Mouse (Mus musculus) MEL (cell line): ENCODE results near the gene Krtap4-9.

Experiments
- CTCF ChIP-seq, 3 experiments: IDR thresholded peaks in 2 of 3; conservative IDR thresholded peaks in 1 of 3; 2 replicates each; pipeline ENCODE4 v1.5.1; 2011 to 2012; ENCODE audit warnings: low read length in 3 of 3, low read depth in 2 of 3, mild to moderate bottlenecking in 2 of 3, improper control_type of control experiment in 1 of 3, inconsistent platforms in 1 of 3, mixed read lengths in 1 of 3, moderate library complexity in 1 of 3; ENCODE audit not compliant: control insufficient read depth in 1 of 3, insufficient read depth in 1 of 3, poor library complexity in 1 of 3, severe bottlenecking in 1 of 3
- ELF1 ChIP-seq: IDR thresholded peaks from 2 replicates; pipeline ENCODE4 v1.6.1; 2014; ENCODE audit warnings: low read depth, mild to moderate bottlenecking, inconsistent platforms, low read length, improper control_type of control experiment, moderate library complexity
- EP300 ChIP-seq, 2 experiments: IDR thresholded peaks; 2 replicates each; pipeline ENCODE4 v1.6.1; 2011; ENCODE audit warnings: improper control_type of control experiment in 2 of 2, low read length in 2 of 2, low read depth in 1 of 2, mild to moderate bottlenecking in 1 of 2
- HCFC1 ChIP-seq: IDR thresholded peaks from 2 replicates; pipeline ENCODE4 v1.6.1; 2012; ENCODE audit warnings: low read depth, mild to moderate bottlenecking, inconsistent platforms, low read length, improper control_type of control experiment, moderate library complexity
- MEF2A ChIP-seq: IDR thresholded peaks from 2 replicates; pipeline ENCODE4 v1.6.1; 2014; ENCODE audit warnings: low read depth, mild to moderate bottlenecking, inconsistent platforms, low read length, improper control_type of control experiment; ENCODE audit not compliant: poor library complexity, insufficient replicate concordance, severe bottlenecking; ENCODE audit errors: extremely low read depth
- NRF1 ChIP-seq: IDR thresholded peaks from 2 replicates; pipeline ENCODE4 v1.6.1; 2014; ENCODE audit warnings: low read depth, mild to moderate bottlenecking, inconsistent platforms, low read length, improper control_type of control experiment, moderate library complexity; ENCODE audit not compliant: poor library complexity, insufficient read depth, severe bottlenecking
- POLR2A ChIP-seq, 2 experiments: IDR thresholded peaks; 2 replicates each; pipeline ENCODE4 v1.6.1; 2011 to 2012; ENCODE audit warnings: low read length in 2 of 2, mild to moderate bottlenecking in 2 of 2, control low read depth in 1 of 2, improper control_type of control experiment in 1 of 2, low read depth in 1 of 2, moderate library complexity in 1 of 2; ENCODE audit not compliant: control insufficient read depth in 1 of 2, insufficient read depth in 1 of 2, poor library complexity in 1 of 2
- TBP ChIP-seq: IDR thresholded peaks from 2 replicates; pipeline ENCODE4 v1.8.0; 2011; ENCODE audit warnings: low read depth, low read length, improper control_type of control experiment
- ZMIZ1 ChIP-seq: IDR thresholded peaks from 2 replicates; pipeline ENCODE4 v1.6.1; 2012; ENCODE audit warnings: low read depth, mild to moderate bottlenecking, inconsistent platforms, low read length, improper control_type of control experiment, moderate library complexity
- ZNF384 ChIP-seq: IDR thresholded peaks from 2 replicates; pipeline ENCODE4 v1.6.1; 2012; ENCODE audit warnings: low read depth, mild to moderate bottlenecking, inconsistent platforms, low read length, improper control_type of control experiment

DNA sequence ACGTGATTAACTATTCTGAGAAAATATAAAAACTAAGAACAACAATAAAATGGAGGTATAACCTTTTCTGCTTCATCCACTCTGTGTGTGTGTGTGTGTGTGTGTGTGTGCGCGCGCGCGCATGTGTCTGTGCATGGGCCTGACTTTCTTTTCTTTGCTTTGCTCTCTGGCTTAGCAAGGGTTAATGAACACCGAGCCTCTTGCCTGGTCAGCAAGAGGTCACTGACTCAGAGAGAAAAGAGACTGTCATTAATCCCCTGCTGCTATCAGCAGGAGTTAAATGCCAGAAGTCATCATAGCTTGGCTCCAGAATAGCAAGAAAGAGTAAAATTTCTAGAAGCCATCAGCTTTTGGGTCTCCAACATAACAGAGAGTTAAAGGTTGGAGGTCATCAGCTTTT, 6.6 kb upstream of the Krtap4-9 start:
- TF ChIP-seq POLR2A (IDR thresholded peaks at IDR 0.05; ENCODE audit: control insufficient read depth in 1 of 2, insufficient read depth in 1 of 2, low read depth in 1 of 2, low read length in 2 of 2, poor library complexity in 1 of 2), result no peak
- no peak for TF ChIP-seq CTCF (IDR thresholded peaks at IDR 0.05 in 2 of 3, conservative IDR thresholded peaks at IDR 0.05 in 1 of 3; ENCODE audit: control insufficient read depth in 1 of 3, insufficient read depth in 1 of 3, low read depth in 2 of 3, low read length in 3 of 3, poor library complexity in 1 of 3, severe bottlenecking in 1 of 3)
- no peak for TF ChIP-seq ZNF384
- no peak for TF ChIP-seq ELF1
- no peak for TF ChIP-seq EP300 (IDR thresholded peaks at IDR 0.05; ENCODE audit: low read depth in 1 of 2, low read length in 2 of 2)
- TF ChIP-seq MEF2A, result no peak
- TF ChIP-seq HCFC1, result no peak
- TF ChIP-seq NRF1, result no peak
- no peak for TF ChIP-seq TBP
- no peak for TF ChIP-seq ZMIZ1
